Mouse (Mus musculus): ENCODE measurements around the gene Ccr6. TPM values are rescaled to one million over a fixed set of nuclear protein-coding genes. Genes with fewer than 3 reads are reported as not detected.
A peak's percentile ranks its signal among the peaks of the same experiment; 100 is the strongest.
"Not testable (repeated sequence)": the region's sequence is repeated elsewhere in the genome, so short reads cannot be mapped to it uniquely, and the experiment has no call there.

Gene Ccr6
- polyA plus RNA-seq (2016; fragmentation: Nextera tagmentation; extraction: Ambion mirVana) = not detected in 2 replicates

DNA sequence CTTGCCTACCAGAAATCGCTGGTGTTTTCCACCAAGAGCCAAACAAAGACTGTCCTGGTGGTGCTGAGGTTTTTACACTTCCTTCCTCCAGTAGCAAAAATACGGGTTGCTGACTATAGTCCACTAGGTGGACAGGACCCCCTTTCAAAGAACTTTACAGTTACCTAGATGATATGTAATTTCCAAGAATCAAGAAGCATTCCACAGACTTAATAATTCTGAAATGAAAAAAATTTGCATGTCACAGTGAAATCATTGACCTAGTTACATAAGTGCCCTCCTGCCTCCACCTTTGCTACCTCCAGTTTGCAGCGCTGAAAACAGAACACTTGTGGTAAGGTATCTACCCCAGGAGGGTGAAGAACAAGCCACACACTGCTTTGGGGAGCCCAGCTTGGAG is at the start of gene Ccr6:
Ccr6 (plus strand) TSS at position 301 of the 400 bp plus-strand sequence.
- Histone ChIP-seq H3K27ac (no peak within 1 kb of the TSS), H3K9me3 (no peaks in the 10 kb centered on the region), H3K4me3 (no peak within 1 kb of the TSS), H3K4me1 (no peaks in the 10 kb centered on the region), H3K36me3 (no peaks in the 10 kb centered on the region), H3K27me3 (ENCODE audit: insufficient read depth, poor library complexity, severe bottlenecking) (peaks cover 5% of the 10 kb centered on the region; the same call in 1 of the 2 replicates)
- no peak for DNase-seq (ENCODE audit: low spot score)
- 75% methylated on average over 3 of the region's 3 CpGs for WGBS

DNA sequence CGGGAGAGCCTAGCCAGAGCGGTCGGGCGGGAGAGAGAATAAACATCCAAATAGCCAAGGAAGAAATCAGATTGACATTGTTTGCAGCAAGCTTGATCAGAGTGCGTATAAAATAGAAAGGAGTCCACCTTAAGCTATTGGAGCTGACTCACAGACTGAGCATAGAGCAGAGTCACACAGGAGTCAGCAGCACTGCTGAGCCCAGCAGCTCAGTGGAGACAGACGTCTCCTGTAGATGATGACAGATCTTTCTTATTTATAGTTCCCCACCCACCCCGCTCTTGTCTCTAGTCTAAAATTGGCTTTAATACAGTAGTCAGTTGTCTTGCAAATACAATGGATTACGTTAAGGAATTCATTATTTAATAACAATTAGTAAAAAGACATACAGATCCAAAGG is 42.2 kb upstream of the Ccr6 start:
- H3K36me3 ChIP-seq = peaks cover 50% of the 10 kb centered on the region
- DNase-seq (ENCODE audit: low spot score) = no peak
- WGBS = 73% methylated on average over 8 of the region's 8 CpGs
- H3K4me3 ChIP-seq = no peak overlapping the region
- 0 out of 2 replicates have a peak overlapping the region, but pooled peaks have one; percentile 22 for H3K27ac ChIP-seq
- no peaks in the 10 kb centered on the region for H3K27me3 ChIP-seq (ENCODE audit: insufficient read depth, poor library complexity, severe bottlenecking)
- H3K9me3 ChIP-seq = no peaks in the 10 kb centered on the region
- peaks cover 4% of the 10 kb centered on the region; the same call in 1 of the 2 replicates for H3K4me1 ChIP-seq

DNA sequence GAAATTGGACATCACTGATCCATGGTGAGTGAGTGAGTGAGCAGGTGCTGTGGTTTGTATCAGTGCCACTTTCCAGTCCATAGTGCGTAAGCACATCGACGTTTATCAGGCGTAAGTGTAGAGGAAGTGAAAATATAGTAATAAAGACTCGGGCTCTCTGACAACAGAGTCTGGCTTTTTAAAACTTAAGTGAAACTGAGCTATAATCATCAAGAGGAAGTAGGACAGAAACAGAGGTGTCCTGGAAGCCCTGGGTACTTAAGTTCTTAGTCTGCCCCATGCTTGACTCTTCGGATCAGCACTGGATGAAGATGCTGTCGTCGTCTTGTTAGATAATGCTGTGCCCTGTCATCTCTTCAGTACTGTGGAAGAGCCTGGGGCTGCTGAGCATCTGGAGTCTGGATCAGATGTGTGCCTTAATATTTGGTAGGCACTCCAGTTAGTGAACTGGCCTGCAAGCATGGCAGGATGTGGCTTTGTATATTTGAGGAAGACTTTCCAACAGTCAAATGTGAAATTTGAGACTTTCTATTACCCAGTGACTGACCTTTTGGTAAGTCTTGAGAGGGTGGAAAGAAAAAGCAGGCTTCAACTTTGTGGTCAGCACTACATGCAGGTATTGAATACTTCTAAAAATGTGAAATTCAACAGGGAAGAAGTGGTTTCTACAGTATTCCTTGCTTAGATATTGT is 40.0 kb upstream of the Ccr6 start:
- Histone ChIP-seq H3K4me1 (peaks cover 4% of the 10 kb centered on the region; the same call in 1 of the 2 replicates), H3K36me3 (peaks cover 40% of the 10 kb centered on the region), H3K9me3 (no peaks in the 10 kb centered on the region), H3K27ac (no peak overlapping the region), H3K4me3 (no peak overlapping the region), H3K27me3 (ENCODE audit: insufficient read depth, poor library complexity, severe bottlenecking) (no peaks in the 10 kb centered on the region)
- no peak for DNase-seq (ENCODE audit: low spot score)
- WGBS = 76% methylated on average over 8 of the region's 8 CpGs

DNA sequence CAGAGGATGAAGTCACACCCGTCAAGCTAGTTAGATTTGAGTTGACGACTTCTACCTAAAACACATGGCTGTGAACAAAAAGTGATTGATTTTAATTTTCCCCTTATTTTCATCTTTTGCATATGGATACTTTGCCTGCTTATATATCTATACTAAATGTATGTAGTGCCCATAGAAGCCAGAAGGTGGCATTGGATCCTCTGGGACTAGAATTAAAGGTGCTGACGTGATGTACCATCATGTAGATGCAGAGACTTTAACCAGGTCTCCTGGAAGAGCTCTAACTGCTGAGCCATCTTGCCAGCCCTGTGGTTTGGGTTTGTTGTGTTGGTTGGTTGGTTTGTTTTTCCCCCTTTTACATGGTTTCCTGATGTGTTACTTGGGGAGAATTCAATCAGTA is 38.2 kb upstream of the Ccr6 start:
- no peak overlapping the region for H3K27ac ChIP-seq
- no peak overlapping the region for H3K4me3 ChIP-seq
- no peaks in the 10 kb centered on the region for H3K9me3 ChIP-seq
- H3K4me1 ChIP-seq = peaks cover 4% of the 10 kb centered on the region; the same call in 1 of the 2 replicates
- WGBS = 75% methylated on average over 3 of the region's 3 CpGs
- H3K27me3 ChIP-seq (ENCODE audit: insufficient read depth, poor library complexity, severe bottlenecking) = no peaks in the 10 kb centered on the region
- peaks cover 29% of the 10 kb centered on the region for H3K36me3 ChIP-seq
- no peak for DNase-seq (ENCODE audit: low spot score)

GRCm38 (mm10) chr17:8199067-8199935 is 36.5 kb upstream of the Ccr6 start:
- H3K4me1 ChIP-seq = no peaks in the 10 kb centered on the region
- no peaks in the 10 kb centered on the region for H3K9me3 ChIP-seq
- no peak overlapping the region for H3K27ac ChIP-seq
- no peak for DNase-seq (ENCODE audit: low spot score)
- no peaks in the 10 kb centered on the region for H3K27me3 ChIP-seq (ENCODE audit: insufficient read depth, poor library complexity, severe bottlenecking)
- no peak overlapping the region for H3K4me3 ChIP-seq
- WGBS = 84% methylated on average over 11 of the region's 11 CpGs
- peaks cover 23% of the 10 kb centered on the region for H3K36me3 ChIP-seq

GRCm38 (mm10) chr17:8199936-8200330 is 35.9 kb upstream of the Ccr6 start:
- H3K4me3 ChIP-seq = no peak overlapping the region
- no peaks in the 10 kb centered on the region for H3K9me3 ChIP-seq
- DNase-seq (ENCODE audit: low spot score) = no peak
- WGBS = 71% methylated on average over 1 of the region's 1 CpGs
- no peak overlapping the region for H3K27ac ChIP-seq
- no peaks in the 10 kb centered on the region for H3K4me1 ChIP-seq
- peaks cover 17% of the 10 kb centered on the region for H3K36me3 ChIP-seq
- no peaks in the 10 kb centered on the region for H3K27me3 ChIP-seq (ENCODE audit: insufficient read depth, poor library complexity, severe bottlenecking)

GRCm38 (mm10) chr17:8203487-8203886 is 32.4 kb upstream of the Ccr6 start:
- no peak overlapping the region for H3K27ac ChIP-seq
- H3K36me3 ChIP-seq = no peaks in the 10 kb centered on the region
- no peak for DNase-seq (ENCODE audit: low spot score)
- H3K4me3 ChIP-seq = no peak overlapping the region
- no peaks in the 10 kb centered on the region for H3K4me1 ChIP-seq
- no peaks in the 10 kb centered on the region for H3K9me3 ChIP-seq
- no peaks in the 10 kb centered on the region for H3K27me3 ChIP-seq (ENCODE audit: insufficient read depth, poor library complexity, severe bottlenecking)
- 75% methylated on average over 1 of the region's 1 CpGs for WGBS

DNA sequence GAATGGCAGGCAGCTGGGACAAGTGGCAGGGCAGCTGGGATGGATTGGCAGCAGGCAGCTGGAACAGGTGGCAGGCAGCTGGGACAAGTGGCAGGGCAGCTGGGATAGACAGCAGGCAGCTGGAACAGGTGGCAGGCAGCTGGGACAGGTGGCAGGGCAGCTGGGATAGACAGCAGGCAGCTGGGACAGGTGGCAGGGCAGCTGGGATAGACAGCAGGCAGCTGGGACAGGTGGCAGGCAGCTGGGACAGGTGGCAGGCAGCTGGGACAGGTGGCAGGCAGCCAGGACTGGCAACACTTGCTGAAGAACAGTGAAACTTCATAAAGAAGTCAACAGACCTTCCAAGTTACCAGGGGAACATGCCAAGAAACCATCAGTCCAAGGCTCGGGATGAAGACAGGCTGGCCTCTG is 30.6 kb upstream of the Ccr6 start:
- not testable (repeated sequence) for H3K9me3 ChIP-seq; H3K36me3 ChIP-seq; H3K4me1 ChIP-seq; H3K27me3 ChIP-seq (ENCODE audit: insufficient read depth, poor library complexity, severe bottlenecking); H3K4me3 ChIP-seq; H3K27ac ChIP-seq; DNase-seq (ENCODE audit: low spot score)
- WGBS = 69% methylated on average over 1 of the region's 1 CpGs

DNA sequence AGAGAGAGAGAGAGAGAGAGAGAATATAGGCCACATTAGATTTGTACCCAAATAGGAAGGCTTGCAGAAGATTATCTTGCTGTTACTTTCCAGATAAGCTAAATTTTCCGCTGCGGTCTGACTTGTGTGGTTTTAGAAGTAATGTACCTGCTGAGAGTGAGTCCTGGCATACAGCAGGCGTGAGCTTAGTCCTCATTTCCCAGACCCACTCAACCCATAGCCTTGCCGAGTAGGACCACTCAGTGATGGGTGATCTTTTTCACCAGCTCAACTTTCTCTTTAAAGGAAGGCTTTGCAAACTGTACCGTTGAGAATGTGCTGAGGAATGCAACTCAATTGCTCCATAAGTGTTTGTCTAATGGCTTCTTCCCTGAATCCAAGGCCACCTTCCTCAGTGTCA is 29.2 kb upstream of the Ccr6 start:
- DNase-seq (ENCODE audit: low spot score) = peak; percentile 65
- Histone ChIP-seq H3K4me3 (no peak overlapping the region), H3K27ac (no peak overlapping the region), H3K4me1 (no peaks in the 10 kb centered on the region), H3K36me3 (no peaks in the 10 kb centered on the region), H3K9me3 (no peaks in the 10 kb centered on the region), H3K27me3 (ENCODE audit: insufficient read depth, poor library complexity, severe bottlenecking) (no peaks in the 10 kb centered on the region)
- WGBS = 74% methylated on average over 5 of the region's 5 CpGs

DNA sequence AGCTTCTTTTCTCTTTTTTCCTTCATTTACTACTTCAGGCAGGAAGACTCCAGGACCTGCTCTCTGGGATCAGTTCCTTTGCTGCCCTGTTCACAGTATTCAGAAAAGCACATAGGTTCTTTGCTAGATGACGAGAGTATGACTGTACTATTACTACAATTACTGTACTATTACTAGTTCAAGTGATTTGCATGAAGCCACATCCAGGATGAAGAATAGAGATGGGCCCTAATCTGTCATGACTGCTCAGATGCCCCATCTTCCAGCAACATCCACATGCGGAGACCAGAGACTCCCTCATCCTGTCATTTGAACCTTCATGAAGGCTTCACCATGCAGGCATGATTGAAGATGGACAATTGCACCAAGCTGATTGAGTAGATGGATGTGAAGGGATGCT is 26.1 kb upstream of the Ccr6 start:
- 85% methylated on average over 2 of the region's 2 CpGs for WGBS
- Histone ChIP-seq H3K4me1 (no peaks in the 10 kb centered on the region), H3K36me3 (no peaks in the 10 kb centered on the region), H3K4me3 (no peak overlapping the region), H3K27ac (no peak overlapping the region), H3K9me3 (no peaks in the 10 kb centered on the region), H3K27me3 (ENCODE audit: insufficient read depth, poor library complexity, severe bottlenecking) (no peaks in the 10 kb centered on the region; the same call in 1 of the 2 replicates)
- no peak for DNase-seq (ENCODE audit: low spot score)

DNA sequence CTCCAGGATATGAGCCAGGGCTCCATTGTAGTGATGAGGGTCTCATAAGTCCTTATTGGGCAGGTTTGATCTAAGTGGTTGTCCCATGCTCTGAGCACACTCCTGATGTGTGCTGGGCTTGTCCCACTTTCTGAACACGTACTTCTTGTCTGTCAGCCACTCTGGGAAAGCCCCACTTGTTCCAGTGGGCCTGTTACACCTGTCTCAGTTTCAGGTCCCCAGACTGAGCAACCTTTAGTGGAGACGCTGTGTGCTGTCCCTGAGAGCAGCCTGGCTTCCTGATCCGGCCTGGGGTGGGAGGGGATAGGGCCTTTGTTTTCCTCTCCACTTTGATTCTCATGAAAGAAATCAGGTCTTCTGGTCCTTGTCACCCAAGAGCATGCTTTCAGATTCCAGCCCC is 25.7 kb upstream of the Ccr6 start:
- Histone ChIP-seq H3K4me1 (no peaks in the 10 kb centered on the region), H3K27ac (no peak overlapping the region), H3K9me3 (no peaks in the 10 kb centered on the region), H3K4me3 (no peak overlapping the region), H3K36me3 (no peaks in the 10 kb centered on the region), H3K27me3 (ENCODE audit: insufficient read depth, poor library complexity, severe bottlenecking) (no peaks in the 10 kb centered on the region; the same call in 1 of the 2 replicates)
- peak; percentile 56 for DNase-seq (ENCODE audit: low spot score)
- WGBS = 68% methylated on average over 3 of the region's 3 CpGs

GRCm38 (mm10) chr17:8210675-8211074 is 25.2 kb upstream of the Ccr6 start:
- Histone ChIP-seq H3K36me3 (no peaks in the 10 kb centered on the region), H3K4me1 (no peaks in the 10 kb centered on the region), H3K9me3 (no peaks in the 10 kb centered on the region), H3K4me3 (no peak overlapping the region), H3K27ac (no peak overlapping the region), H3K27me3 (ENCODE audit: insufficient read depth, poor library complexity, severe bottlenecking) (no peaks in the 10 kb centered on the region; the same call in 1 of the 2 replicates)
- peak; percentile 69 for DNase-seq (ENCODE audit: low spot score)
- 74% methylated on average over 10 of the region's 10 CpGs for WGBS

DNA sequence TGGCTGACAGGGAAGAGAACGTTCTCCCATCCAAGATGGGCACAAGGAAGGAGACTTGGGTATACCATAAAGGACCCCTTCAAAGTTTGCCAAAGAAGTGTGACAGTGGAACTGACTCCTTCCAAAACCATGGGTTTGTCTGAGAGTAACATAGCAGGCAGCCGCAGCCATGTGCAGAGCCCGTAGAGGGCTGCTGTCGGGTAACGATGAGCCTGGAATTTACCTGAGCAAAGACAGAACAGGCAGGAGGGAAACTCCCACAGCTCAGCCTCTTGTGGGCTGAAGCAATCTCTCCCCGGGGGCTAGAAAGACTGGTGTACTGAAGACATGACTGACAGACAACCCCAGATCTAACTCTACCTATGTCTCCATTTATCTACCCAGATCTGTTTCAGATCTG is 24.4 kb upstream of the Ccr6 start:
- H3K27ac ChIP-seq = no peak overlapping the region
- no peaks in the 10 kb centered on the region for H3K4me1 ChIP-seq
- H3K36me3 ChIP-seq = no peaks in the 10 kb centered on the region
- peak; percentile 72 for DNase-seq (ENCODE audit: low spot score)
- 77% methylated on average over 6 of the region's 6 CpGs for WGBS
- no peaks in the 10 kb centered on the region; the same call in 1 of the 2 replicates for H3K27me3 ChIP-seq (ENCODE audit: insufficient read depth, poor library complexity, severe bottlenecking)
- no peak overlapping the region for H3K4me3 ChIP-seq
- no peaks in the 10 kb centered on the region for H3K9me3 ChIP-seq
